Mouse (Mus musculus): ENCODE data around the gene Uchl4.

Gene Uchl4

DNA sequence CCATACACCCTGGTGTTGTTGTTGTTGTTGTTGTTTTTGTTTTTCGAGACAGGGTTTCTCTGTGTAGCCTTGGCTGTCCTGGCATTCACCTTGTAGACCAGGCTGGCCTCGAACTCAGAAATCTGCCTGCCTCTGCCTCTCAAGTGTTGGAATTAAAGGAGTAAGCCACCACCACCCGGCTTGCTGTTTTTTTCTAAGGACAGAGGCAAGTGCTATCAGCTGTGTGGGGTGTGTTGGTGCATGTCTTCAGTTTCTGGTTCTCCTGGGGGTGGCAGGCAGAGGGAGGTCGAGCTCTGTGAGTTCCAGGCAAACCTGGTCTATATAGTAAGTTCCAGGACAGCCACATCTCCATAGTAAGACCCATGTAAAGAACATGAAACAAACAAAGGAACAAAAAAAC lies 39.3 kb downstream of the Uchl4 start:
- DNase-seq (ENCODE audit: low read depth, low spot score): no peak

DNA sequence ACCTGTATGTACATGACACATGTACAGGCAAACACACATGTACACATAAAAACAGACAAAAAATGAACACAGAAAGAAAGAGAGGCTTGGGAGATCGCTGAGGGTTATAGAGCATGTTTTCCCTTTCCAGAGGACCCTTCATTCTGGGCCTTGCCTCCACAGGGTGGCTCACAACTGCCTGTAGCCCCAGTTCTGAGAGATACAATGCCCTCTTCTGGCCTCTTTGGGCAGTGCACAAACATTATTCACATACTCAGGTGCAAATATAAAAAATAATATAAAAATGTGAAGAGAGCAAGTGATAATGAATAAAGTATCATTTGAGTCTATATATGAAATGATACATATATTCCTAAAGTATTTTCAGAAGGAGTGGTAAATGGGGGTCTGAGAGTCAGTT lies 39.9 kb downstream of the Uchl4 start:
- no peak for DNase-seq (ENCODE audit: low read depth, low spot score)

DNA sequence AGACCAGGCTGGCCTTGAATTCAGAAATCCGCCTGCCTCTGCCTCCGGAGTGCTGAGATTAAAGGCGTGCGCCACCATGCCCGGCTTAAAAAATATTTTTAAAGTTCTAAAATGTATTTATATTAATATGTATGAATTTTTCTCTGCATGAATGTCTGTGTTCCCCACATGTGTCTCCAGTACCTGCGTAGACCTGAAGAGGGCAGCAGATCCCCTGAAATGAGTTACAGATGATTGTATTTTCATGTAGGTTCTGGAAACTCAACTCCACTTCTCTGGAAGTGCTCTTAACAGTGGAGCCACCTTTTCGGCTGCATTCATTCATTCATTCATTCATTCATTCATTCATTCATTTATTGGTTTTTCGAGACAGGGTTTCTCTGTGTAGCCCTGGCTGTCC lies 42.7 kb downstream of the Uchl4 start:
- DNase-seq (ENCODE audit: low read depth, low spot score): peak; percentile 42

DNA sequence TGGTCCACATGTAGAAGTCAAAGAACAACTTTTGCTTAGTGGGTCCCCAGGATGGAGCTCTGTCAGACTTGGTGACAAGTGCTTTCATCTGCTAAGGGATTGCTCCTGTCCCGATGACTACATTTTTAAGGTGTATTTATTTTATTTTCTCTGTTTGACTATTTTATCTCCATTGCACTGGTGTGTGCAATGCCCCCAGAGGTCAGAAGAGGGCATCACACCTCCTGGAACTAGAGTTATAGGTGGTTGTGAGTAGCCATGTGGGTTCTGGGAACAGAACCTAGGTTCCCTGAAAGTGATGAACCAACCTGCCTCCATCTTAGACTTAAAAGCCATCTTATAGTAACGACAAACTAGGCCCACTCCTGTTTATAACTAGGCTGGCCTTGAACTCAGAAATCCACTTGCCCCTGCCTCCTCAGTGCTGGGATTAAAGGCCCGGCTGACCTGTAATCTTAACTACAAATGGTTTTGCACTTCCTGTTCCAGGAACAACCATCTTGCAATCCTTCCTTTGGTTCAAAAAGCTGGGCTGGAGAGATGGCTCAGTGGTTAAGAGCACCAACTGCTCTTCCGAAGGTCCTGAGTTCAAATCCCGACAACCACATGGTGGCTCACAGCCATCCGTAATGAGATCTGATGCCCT lies 43.8 kb downstream of the Uchl4 start:
- no peak for DNase-seq (ENCODE audit: low read depth, low spot score)

DNA sequence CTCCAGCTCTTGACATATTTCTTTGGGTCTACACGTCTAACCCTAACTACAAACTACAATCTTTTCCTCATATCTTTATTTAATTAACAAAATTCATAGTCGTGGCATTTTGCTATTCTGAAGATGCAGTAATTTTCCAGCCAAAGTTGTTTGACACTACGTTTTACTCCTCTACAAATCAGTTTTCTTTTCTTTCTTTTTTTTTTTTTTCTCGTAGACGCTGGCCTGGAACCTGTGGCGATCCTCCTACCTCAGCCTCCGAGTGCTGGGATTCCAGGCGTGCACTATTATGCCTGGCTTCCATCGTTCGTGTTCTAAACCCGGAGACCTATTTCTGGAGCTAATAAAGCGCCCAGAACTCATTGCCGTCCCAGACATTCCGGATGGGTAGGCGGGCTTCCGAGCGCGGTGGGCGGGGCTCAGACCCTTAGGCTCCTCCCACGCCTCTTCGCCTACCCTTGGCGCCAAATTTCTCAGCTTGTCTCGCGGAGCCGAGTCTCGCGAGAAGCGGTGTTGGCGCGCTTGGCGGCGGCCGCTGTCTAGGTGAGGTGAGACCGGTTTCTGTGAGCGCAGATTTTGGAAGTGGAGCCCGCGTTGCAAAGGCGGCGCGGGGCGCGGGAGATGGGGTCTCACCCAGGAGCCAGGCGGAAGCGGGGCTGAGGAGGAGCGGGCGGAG lies 46.2 kb downstream of the Uchl4 start, which contains the start of gene Tipin:
Gene Tipin, plus strand, starts transcription at position 477 of the 676 bp plus-strand sequence.
- DNase-seq (ENCODE audit: low read depth, low spot score): peak; percentile 80

DNA sequence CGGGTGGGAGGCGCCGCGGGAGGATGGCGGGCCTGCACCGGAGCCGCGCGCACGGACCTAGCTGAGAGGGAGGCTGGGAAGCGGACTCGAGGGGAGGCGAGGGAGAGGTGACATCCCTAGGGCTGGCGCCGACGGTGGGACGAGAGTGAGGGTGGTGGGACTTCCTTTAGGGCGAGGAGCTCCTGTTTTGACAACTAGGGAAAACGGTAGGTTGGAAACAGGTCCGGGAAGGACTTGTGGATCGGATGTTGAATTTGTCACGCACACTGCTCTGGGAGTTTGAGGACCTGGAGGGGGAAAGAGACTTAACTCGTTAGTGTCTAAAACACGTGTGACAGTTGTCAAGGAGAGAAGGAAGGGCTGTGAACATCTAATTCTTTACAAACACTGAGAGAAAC lies 46.8 kb downstream of the Uchl4 start:
- no peak for DNase-seq (ENCODE audit: low read depth, low spot score)

DNA sequence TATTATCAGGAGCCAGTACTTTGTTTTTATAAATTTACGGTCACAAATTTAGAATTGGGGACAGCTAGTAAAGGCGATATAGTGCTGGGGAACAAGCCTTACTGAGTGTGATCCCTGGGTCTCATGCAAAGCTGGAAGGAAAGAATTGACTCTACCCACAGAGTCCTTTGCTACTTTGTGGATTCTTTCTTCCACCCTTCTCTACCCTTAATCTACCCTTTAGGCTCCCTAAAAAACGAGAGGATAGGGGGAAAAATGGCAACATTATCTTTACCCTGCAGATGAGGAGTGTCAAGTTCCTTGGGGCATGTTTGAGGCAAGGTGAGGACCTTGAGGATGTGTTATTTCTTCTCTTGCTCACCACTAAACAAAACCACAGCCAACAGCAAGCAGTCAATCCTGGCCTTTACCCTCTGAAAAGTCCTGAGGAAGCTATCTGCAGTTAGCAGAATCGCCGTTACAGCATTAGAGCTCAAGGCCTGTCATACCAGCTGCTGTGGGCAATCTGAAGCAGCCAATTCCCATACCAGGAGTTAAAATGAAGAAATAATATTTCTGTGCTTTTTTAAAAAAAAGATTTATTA lies 47.5 kb downstream of the Uchl4 start:
- no peak for DNase-seq (ENCODE audit: low read depth, low spot score)
